Mouse (Mus musculus): ENCODE data around the gene A3galt2.

DNA sequence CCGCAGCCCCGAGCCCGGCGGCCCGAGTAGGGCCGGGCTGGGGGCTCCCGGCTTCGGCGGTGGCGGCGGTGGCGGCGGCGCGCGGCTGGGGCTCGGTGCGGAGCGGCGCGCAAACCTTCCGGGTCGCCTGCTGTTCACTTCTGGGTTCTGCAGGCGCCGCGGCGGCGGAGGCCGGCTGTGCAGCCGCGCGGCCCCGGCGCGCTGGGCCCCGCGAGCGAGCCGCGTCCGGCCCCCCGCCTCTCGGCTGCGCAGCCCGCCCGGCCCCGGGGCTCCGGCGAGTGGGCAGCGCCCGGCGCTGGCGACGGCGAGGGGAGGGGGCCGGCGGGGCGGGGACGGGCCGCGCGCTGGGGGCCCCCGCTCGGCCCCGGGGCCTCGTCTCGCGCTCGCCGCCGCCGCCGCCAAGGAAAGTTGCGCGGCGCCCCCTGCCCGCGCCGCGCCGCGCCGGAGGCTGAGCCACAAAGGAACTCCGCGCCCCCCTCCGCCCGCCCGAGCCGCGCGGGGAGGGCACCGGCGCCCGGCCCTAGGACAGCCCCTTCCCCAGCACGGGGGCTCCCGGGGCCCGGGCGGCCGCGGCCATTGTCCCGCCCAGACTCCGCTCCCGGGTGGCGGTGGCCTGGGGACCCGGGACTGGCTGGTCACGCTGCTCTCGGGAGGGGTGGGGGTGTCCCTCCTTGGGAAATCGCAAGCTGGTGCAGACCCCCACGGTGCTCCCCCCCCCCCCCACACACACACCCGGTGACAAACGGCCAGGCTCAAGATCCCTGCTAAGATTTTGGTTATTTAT, 51.1 kb downstream of the A3galt2 start, which contains the start of gene Zfp362:
- TF ChIP-seq EP300 (optimal IDR thresholded peaks at IDR 0.05), result no peak
- TF ChIP-seq CTCF (IDR thresholded peaks at IDR 0.05; ENCODE audit: low read depth), result no peak; the same call in 1 of the 2 replicates
